Mouse (Mus musculus) liver, embryonic 16.5 days (tissue): ENCODE data around the gene Sox15. TPM values are rescaled to one million over a fixed set of nuclear protein-coding genes. Genes with fewer than 3 reads are reported as not detected.
"Not testable (repeated sequence)": the region's sequence is repeated elsewhere in the genome, so short reads cannot be mapped to it uniquely, and the experiment has no call there.

Source experiments
- ATAC-seq: fragments of 200-750 bp; cut with Nextera tagmentation; 2 replicates; pipeline ENCODE4 v1.8.0; 2017; ENCODE audit warnings: low read depth, mild to moderate bottlenecking, moderate number of reproducible peaks, moderate library complexity
- H3K27ac ChIP-seq: fragments of 300-500 bp; sonication (generic); 2 replicates; pipeline ENCODE4 v1.5.1; 2014; ENCODE audit warnings: mild to moderate bottlenecking, low read length
- H3K27me3 ChIP-seq: fragments of 300-500 bp; sonication (generic); 2 replicates; pipeline ENCODE4 v1.6.1; 2014; ENCODE audit warnings: low read depth, low read length, mixed read lengths; ENCODE audit not compliant: control insufficient read depth, insufficient read depth
- H3K36me3 ChIP-seq: fragments of 300-500 bp; sonication (generic); 2 replicates; pipeline ENCODE4 v1.6.1; 2014; ENCODE audit warnings: mild to moderate bottlenecking; ENCODE audit not compliant: control insufficient read depth, insufficient read depth
- H3K4me1 ChIP-seq: fragments of 300-500 bp; sonication (generic); 2 replicates; pipeline ENCODE4 v1.6.1; 2014; ENCODE audit warnings: low read depth, low read length, mixed read lengths; ENCODE audit not compliant: control insufficient read depth
- H3K4me2 ChIP-seq: fragments of 300-500 bp; sonication (generic); 2 replicates; pipeline ENCODE4 v1.6.1; 2014; ENCODE audit warnings: low read depth, low read length, mixed read lengths
- H3K4me3 ChIP-seq: fragments of 300-500 bp; sonication (generic); 2 replicates; pipeline ENCODE4 v1.5.1; 2014; ENCODE audit warnings: low read depth, mild to moderate bottlenecking, low read length
- H3K9ac ChIP-seq: fragments of 300-500 bp; sonication (generic); 2 replicates; pipeline ENCODE4 v1.6.1; 2014; ENCODE audit warnings: low read depth, low read length
- H3K9me3 ChIP-seq: fragments of 300-500 bp; sonication (generic); replicated peaks from 2 replicates; pipeline ENCODE4 v1.6.1; 2016; ENCODE audit warnings: low read length; ENCODE audit not compliant: control insufficient read depth
- WGBS: fragments of 180-500 bp; shearing (Covaris S2); extraction: QIAGEN DNeasy Blood & Tissue Kit; methylation state at CpG from one replicate; pipeline ENCODE4 v1.1.7; 2014; ENCODE audit not compliant: insufficient replicate concordance; 5-methylcytosine and 5-hydroxymethylcytosine counted together
- polyA plus RNA-seq: library from polyadenylated mRNA; unstranded; fragments of >200 nt; fragmentation: Nextera tagmentation; extraction: Ambion mirVana; gene quantifications from 2 replicates; pipeline ENCODE4 v1.2.1, GENCODE M21; 2015

Sox15 gene
- polyA plus RNA-seq, 1 experiment from 2014 or later, result not detected

DNA sequence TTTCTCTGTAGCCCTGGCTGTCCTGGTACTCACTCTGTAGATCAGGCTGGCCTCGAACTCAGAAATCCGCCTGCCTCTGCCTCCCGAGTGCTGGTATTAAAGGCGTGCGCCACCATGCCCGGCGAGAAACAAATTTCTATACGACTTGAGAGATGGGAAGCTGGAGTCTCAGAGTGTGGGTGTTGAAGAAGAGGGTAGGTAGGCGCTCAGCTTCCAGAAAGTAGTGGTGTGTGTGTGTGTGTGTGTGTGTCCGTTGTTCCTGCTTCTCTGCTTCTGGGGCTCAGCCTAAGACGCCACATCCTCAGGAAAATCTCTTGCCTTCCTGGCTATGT, 40.9 kb upstream of the Sox15 start:
- 38% methylated on average over 11 of the region's 11 CpGs for WGBS
- Histone ChIP-seq H3K9ac (peak overlapping the region; percentile 19; the same call in 1 of the 2 replicates), H3K4me3 (peak overlapping the region; percentile 53)

DNA sequence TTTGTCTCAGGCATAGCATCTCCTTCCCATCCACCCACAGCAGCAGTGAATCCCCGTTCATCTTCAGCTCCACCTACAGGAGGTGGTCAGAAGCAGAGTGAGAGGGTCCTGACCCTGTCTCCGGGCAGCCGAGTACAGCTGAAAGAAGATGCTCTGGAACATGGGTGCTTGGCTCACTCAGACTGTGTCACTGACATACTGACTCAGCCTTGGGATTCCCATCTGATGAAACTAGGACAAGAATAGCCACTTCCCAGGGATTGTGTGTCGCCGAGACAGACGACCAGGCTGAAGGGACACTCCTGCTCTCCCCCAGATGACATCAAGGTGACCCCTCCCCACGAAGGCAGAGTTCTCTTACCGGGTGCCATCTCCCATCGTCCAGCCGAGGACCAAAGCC, 38.3 kb upstream of the Sox15 start:
- Histone ChIP-seq H3K9ac (no peak overlapping the region), H3K4me1 (peaks cover 34% of the 10 kb centered on the region), H3K27me3 (no peaks in the 10 kb centered on the region), H3K9me3 (no peaks in the 10 kb centered on the region), H3K27ac (no peak overlapping the region), H3K4me2 (no peak overlapping the region), H3K4me3 (no peak overlapping the region), H3K36me3 (no peaks in the 10 kb centered on the region)
- WGBS, result 47% methylated on average over 10 of the region's 10 CpGs
- ATAC-seq, result no peak

More for the DNA sequence above, 40.9 kb upstream of the Sox15 start:
- not testable (repeated sequence) for ATAC-seq, H3K27ac ChIP-seq, H3K27me3 ChIP-seq, H3K9me3 ChIP-seq, H3K36me3 ChIP-seq
- Histone ChIP-seq H3K4me1 (peaks cover 29% of the 10 kb centered on the region), H3K4me2 (peak overlapping the region; percentile 80)

DNA sequence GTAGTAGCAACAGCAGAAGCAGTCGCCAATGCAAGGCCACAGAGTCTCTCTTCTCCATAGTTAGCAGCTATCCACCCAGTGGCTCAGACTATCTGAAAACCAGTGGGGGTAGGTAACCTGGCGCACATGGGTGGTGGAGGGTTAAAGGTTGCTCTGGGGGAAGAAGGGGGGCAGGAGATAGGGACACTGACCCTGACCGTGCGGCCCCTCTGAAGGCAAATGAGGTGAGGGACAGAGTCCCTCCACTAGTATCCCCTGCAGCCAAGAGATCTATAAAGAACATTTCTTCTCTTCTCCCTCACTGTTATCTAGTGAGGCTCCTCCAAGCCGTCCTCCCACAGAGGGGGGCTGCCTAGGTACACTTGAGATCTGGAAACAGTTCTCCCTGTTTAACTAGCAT, 37.3 kb upstream of the Sox15 start, which contains the start of gene Shbg:
Shbg (minus strand) TSS at position 101 of the 400 bp plus-strand sequence.
- no peaks in the 10 kb centered on the region for H3K27me3 ChIP-seq
- peaks cover 44% of the 10 kb centered on the region for H3K4me1 ChIP-seq
- H3K27ac ChIP-seq, result no peak within 1 kb of the TSS
- H3K9ac ChIP-seq, result no peak within 1 kb of the TSS
- no peaks in the 10 kb centered on the region for H3K9me3 ChIP-seq
- WGBS, result 32% methylated on average over 5 of the region's 5 CpGs
- ATAC-seq, result peak; percentile 14; the same call in 1 of the 2 replicates
- H3K36me3 ChIP-seq, result no peaks in the 10 kb centered on the region
- H3K4me2 ChIP-seq, result no peak within 1 kb of the TSS
- H3K4me3 ChIP-seq, result no peak within 1 kb of the TSS

DNA sequence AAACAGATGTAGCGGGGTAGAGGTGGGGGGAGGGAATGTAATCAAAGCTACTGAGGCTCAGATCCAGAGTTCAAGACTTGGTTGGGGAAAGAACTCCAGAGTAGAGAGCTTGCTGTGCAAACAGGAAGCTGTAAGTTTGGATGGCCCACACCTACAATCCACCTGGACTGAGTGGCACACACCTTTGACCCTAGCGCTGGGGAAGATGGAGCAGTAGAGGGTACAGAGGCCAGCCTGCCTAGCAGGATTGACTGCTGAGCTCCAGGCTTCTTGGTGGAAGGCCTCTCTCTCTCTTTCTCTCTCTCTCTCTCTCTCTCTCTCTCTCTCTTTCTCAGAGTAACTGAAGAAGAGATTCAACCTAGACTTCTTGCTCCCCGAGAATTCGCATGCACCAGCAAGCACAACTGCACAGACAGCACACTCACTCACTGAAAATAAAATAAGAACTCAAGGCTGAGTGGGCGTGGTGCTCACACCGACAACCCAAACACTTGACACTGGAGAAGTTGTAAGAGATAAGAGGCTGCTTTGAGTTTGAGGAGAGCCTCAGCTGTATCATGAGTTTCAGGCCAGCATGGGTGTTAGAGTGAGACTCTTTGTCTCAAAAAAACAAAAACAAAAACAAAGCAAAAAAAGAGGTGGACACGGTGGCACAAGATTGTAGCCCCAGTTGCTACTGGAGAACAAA, 34.6 kb upstream of the Sox15 start:
- Histone ChIP-seq H3K36me3 (no peaks in the 10 kb centered on the region), H3K9ac (peak overlapping the region; percentile 21; the same call in 1 of the 2 replicates), H3K27ac (peak overlapping the region; percentile 74), H3K27me3 (no peaks in the 10 kb centered on the region), H3K9me3 (no peaks in the 10 kb centered on the region), H3K4me1 (peaks cover 31% of the 10 kb centered on the region), H3K4me2 (peak overlapping the region; percentile 33), H3K4me3 (no peak overlapping the region)
- WGBS, result 30% methylated on average over 7 of the region's 7 CpGs
- ATAC-seq, result 0 out of 2 replicates have a peak, but pooled peaks have one; percentile 33

DNA sequence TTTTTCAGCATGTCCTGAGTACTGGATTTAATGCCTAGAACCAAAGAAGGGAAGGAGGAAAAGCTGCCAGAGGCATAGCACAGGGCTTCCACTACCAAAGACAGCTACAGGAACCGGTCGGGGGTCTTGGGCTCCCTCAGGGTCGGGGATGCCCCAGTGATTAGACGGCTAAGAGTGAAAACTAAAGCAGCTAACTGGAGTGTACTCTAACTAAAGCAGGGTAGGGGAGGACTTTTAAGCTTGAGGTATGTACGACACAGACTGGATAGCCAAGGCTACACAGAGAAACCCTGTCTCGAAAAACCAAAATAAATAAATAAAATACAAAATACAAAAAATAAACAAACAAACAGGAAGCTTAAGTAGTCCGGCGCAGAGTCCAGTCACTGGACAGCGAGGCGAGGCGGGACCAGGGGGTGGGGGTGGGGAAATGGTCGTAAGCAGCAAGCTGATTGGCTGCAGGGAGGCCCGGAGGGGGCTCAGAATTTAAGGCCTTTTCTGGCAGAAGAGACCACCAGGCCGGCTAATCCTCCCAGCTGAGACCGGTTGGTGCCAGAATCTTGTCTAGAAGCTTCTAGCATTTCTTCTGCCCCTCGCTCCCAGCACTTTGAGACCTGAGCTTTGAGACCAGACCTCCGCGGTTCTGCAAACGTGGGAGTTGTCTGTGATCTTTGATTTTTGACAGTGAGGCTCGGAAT, 33.4 kb upstream of the Sox15 start, which contains the start of gene Sat2:
Sat2 (plus strand) TSS at position 454 of the 698 bp plus-strand sequence.
- Histone ChIP-seq H3K36me3 (no peaks in the 10 kb centered on the region), H3K27me3 (no peaks in the 10 kb centered on the region), H3K27ac (peak within 1 kb of the TSS; percentile 76), H3K4me1 (peaks cover 31% of the 10 kb centered on the region), H3K9me3 (no peaks in the 10 kb centered on the region), H3K9ac (peak within 1 kb of the TSS; percentile 59), H3K4me3 (peak within 1 kb of the TSS; percentile 65), H3K4me2 (peak within 1 kb of the TSS; percentile 80)
- 7% methylated on average over 20 of the region's 20 CpGs for WGBS
- ATAC-seq, result peak; percentile 67

DNA sequence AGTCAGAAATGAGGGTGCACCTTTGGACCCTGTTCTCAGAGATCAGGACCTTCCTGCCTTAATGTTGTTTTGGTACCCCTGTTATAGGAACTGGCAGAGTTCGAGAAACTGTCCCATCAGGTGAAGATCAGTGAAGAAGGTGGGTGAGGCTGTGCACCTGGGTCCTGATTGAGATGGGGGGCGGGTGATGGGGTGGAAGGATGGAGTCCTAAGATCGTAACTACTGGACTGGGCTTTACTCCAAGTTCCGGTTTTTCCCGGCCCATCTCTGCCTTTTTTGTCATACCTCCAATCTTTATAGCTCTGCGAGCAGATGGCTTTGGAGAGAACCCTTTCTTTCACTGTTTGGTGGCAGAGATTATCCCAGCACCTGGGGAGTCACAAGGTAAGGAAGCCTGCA, 32.7 kb upstream of the Sox15 start:
- Histone ChIP-seq H3K4me3 (peak overlapping the region; percentile 65), H3K27me3 (no peaks in the 10 kb centered on the region), H3K9me3 (no peaks in the 10 kb centered on the region), H3K9ac (peak overlapping the region; percentile 59), H3K4me1 (peaks cover 31% of the 10 kb centered on the region), H3K36me3 (no peaks in the 10 kb centered on the region), H3K4me2 (peak overlapping the region; percentile 80), H3K27ac (no peak overlapping the region)
- WGBS, result 40% methylated on average over 6 of the region's 6 CpGs
- no peak for ATAC-seq

DNA sequence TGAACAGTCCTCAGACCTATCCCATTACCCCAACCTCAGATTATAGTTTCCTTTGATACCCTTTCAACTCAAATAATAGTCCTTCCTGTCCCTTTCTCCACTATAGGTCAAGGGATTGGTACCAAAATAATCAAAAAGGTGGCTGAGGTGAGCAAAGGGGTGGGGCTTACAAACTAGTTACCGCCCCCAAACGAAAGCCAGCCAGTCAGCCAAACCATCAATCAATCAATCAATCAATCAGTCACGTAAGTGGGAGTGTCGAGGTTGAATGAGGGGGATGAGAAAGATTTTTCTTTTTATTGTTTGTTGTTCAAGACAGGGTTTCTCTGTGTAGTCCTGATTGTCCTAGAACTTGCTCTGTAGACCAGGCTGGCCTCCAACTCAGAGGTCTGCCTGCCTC, 32.1 kb upstream of the Sox15 start:
- Histone ChIP-seq H3K27me3 (no peaks in the 10 kb centered on the region), H3K4me2 (peak overlapping the region; percentile 80), H3K36me3 (no peaks in the 10 kb centered on the region), H3K9me3 (no peaks in the 10 kb centered on the region), H3K27ac (no peak overlapping the region), H3K9ac (no peak overlapping the region), H3K4me1 (peaks cover 27% of the 10 kb centered on the region), H3K4me3 (no peak overlapping the region)
- no peak for ATAC-seq
- WGBS, result 55% methylated on average over 4 of the region's 4 CpGs

DNA sequence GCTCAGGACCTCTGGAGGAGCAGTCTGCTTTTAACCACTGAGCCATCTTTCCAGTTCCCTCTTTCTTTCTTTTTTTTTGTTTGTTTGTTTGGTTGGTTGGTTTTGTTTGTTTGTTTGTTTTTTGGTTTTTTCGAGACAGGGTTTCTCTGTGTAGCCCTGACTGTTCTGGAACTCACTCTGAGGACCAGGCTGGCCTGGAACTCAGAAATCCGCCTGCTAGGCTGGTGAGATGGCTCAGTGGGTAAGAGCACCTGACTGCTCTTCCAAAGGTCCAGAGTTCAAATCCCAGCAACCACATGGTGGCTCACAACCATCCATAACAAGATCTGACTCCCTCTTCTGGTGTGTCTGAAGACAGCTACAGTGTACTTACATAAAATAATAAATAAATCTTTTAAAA, 30.8 kb upstream of the Sox15 start:
- 63% methylated on average over 2 of the region's 2 CpGs for WGBS
- peaks cover 27% of the 10 kb centered on the region for H3K4me1 ChIP-seq
- H3K27ac ChIP-seq, H3K4me2 ChIP-seq, H3K9ac ChIP-seq, ATAC-seq, H3K36me3 ChIP-seq, H3K4me3 ChIP-seq, H3K9me3 ChIP-seq, H3K27me3 ChIP-seq: not testable (repeated sequence)

DNA sequence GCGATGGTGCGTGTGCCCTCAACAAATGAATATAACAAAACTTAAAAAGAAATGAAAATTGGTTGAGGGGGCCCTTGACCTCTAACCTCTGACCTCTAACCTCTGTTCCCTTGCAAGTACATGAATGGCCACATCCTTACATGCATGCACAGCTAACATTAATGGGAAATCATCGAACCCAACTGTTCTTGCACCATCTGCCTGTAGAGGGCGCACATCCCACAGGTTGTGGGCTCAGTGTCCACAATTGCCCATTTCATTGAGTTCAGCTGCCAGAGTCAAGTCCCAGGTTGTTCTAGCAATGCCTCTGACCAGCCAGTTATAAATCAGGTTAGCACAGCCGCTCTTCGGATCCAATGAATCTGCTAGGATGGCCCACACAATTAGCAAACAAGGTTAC, 26.8 kb upstream of the Sox15 start:
- Histone ChIP-seq H3K4me2 (no peak overlapping the region), H3K9ac (no peak overlapping the region), H3K4me1 (peaks cover 5% of the 10 kb centered on the region), H3K27ac (no peak overlapping the region), H3K36me3 (no peaks in the 10 kb centered on the region), H3K4me3 (no peak overlapping the region), H3K9me3 (no peaks in the 10 kb centered on the region), H3K27me3 (no peaks in the 10 kb centered on the region)
- 32% methylated on average over 6 of the region's 6 CpGs for WGBS
- ATAC-seq, result no peak
